Mouse (Mus musculus) hindbrain, embryonic 11.5 days (tissue): ENCODE measurements around the gene Cdk10. TPM values are rescaled to one million over a fixed set of nuclear protein-coding genes. Genes with fewer than 3 reads are reported as not detected.

Experiments
- ATAC-seq: fragments of 200-750 bp; cut with Nextera tagmentation; 2 replicates; pipeline ENCODE4 v1.8.0; 2017; ENCODE audit warnings: mild to moderate bottlenecking, moderate TSS enrichment, moderate library complexity; ENCODE audit not compliant: low FRiP score
- DNase-seq: peaks from one replicate; pipeline ENCODE4 v3.0.0-alpha.2; 2015; ENCODE audit warnings: low spot score
- H3K27ac ChIP-seq: fragments of 300-500 bp; sonication (generic); 2 replicates; pipeline ENCODE4 v1.5.1; 2014; ENCODE audit warnings: mild to moderate bottlenecking, low read depth, low read length
- H3K27me3 ChIP-seq: fragments of 300-500 bp; sonication (generic); 2 replicates; pipeline ENCODE4 v1.6.1; 2014; ENCODE audit warnings: mild to moderate bottlenecking, low read length, moderate library complexity, mixed read lengths; ENCODE audit not compliant: control insufficient read depth, insufficient read depth
- H3K36me3 ChIP-seq: fragments of 300-500 bp; sonication (generic); 2 replicates; pipeline ENCODE4 v1.6.1; 2014; ENCODE audit warnings: mild to moderate bottlenecking, low read length, moderate library complexity, mixed read lengths; ENCODE audit not compliant: control insufficient read depth, insufficient read depth
- H3K4me1 ChIP-seq: fragments of 300-500 bp; sonication (generic); replicated peaks from 2 replicates; pipeline ENCODE4 v1.6.1; 2014; ENCODE audit warnings: low read length, mixed read lengths; ENCODE audit not compliant: control insufficient read depth, insufficient read depth
- H3K4me2 ChIP-seq: fragments of 300-500 bp; sonication (generic); replicated peaks from 2 replicates; pipeline ENCODE4 v1.6.1; 2014; ENCODE audit warnings: mild to moderate bottlenecking, low read depth, low read length
- H3K4me3 ChIP-seq: fragments of 300-500 bp; sonication (generic); 2 replicates; pipeline ENCODE4 v1.5.1; 2014; ENCODE audit warnings: low read depth, low read length
- H3K9ac ChIP-seq: fragments of 300-500 bp; sonication (generic); 2 replicates; pipeline ENCODE4 v1.6.1; 2014; ENCODE audit warnings: low read depth, low read length
- H3K9me3 ChIP-seq: fragments of 300-500 bp; sonication (generic); 2 replicates; pipeline ENCODE4 v1.6.1; 2016; ENCODE audit warnings: low read length; ENCODE audit not compliant: control insufficient read depth
- WGBS: fragments of 180-500 bp; shearing (Covaris S2); extraction: QIAGEN DNeasy Blood & Tissue Kit; methylation state at CpG from one replicate; pipeline ENCODE4 v1.1.7; 2014; 5-methylcytosine and 5-hydroxymethylcytosine counted together
- polyA plus RNA-seq: library from polyadenylated mRNA; unstranded; fragments of >200 nt; fragmentation: Nextera tagmentation; extraction: Ambion mirVana; gene quantifications from 2 replicates; pipeline ENCODE4 v1.2.1, GENCODE M21; 2014

Cdk10 gene
- 32.3 and 34.5 TPM in 2 replicates for polyA plus RNA-seq

DNA sequence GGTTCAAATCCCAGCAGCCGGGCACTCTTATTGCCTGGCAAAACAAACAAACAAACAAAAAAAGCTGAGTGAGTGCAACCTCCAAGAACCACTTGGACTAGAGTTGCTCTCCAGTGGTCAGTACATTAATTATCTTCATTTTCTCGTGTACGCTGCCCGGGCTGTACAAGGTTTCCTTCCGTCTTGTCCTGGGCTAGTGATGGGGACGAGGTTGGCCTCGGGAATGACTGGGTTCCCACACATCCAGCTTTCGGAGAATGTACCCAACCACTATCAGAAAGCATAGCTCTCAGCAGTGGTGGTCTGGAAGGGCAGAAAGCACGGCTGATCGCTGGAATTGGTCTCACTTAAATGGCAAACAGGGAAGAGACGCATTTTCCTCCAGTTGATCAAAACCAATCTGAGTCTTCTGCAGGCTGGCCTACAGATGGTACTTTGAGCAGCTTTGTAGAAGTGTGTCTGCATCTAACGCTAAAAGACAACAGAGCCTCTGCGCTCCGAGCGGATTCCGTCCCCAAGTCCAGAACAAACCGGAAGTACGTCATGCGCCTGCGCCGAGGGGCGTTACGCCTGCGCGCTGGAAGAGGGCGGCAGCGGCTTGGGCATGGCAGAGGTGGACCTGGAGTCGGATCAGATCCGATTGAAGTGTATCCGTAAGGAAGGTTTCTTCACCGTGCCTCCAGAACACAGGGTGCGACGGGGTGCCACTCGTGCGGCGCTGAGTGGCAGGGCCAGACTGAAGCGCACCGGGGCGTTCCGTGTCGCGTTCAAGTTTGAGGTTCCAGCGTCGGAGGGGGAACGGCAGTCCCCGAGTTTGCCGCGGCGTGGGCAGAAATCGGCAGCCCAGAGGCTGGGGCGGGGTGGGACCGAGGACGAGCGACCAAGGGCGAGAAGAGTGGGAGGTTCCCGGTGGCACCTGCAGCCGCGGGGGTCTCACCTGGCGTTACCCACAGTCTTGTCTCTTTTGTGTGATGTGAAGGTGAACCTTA lies at the start of gene Cdk10:
Gene Cdk10 (plus strand): TSS at position 565 of the 989 bp plus-strand sequence.
- Histone ChIP-seq H3K9ac (peak within 1 kb of the TSS; percentile 90), H3K9me3 (no peaks in the 10 kb centered on the region), H3K36me3 (no peaks in the 10 kb centered on the region), H3K27ac (peak within 1 kb of the TSS; percentile 47), H3K4me2 (peak within 1 kb of the TSS; percentile 87), H3K4me1 (peaks cover 6% of the 10 kb centered on the region), H3K4me3 (peak within 1 kb of the TSS; percentile 84), H3K27me3 (no peaks in the 10 kb centered on the region)
- DNase-seq (peak; percentile 97), ATAC-seq (peak; percentile 78)
- 4% methylated on average over 59 of the region's 59 CpGs for WGBS

DNA sequence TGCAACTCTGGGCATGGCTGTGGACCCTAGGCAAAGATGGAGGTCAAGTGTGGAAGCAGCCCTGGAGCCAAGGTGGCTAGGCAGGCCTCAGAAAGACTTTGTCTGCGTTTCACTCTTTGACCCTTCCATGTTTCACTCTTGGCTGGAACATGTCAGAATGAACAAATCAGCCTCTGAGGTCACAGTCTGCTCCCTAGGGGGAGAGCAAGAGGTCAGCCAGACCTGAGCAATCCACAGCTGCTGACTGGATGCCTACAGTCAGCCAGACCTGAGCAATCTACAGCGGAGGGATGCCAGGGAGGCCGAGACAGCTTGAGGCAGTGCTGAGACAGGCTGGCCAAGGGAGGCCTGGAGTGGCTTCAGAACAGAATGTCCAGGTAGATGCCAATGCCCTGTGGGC lies 43.3 kb upstream of the Cdk10 start:
- no peak overlapping the region for H3K9ac ChIP-seq
- H3K4me3 ChIP-seq: no peak overlapping the region
- H3K4me1 ChIP-seq: no peaks in the 10 kb centered on the region
- H3K9me3 ChIP-seq: no peaks in the 10 kb centered on the region
- no peaks in the 10 kb centered on the region for H3K27me3 ChIP-seq
- no peaks in the 10 kb centered on the region for H3K36me3 ChIP-seq
- DNase-seq (peak; percentile 54), ATAC-seq (no peak)
- no peak overlapping the region for H3K27ac ChIP-seq
- 60% methylated on average over 3 of the region's 3 CpGs for WGBS
- H3K4me2 ChIP-seq: no peak overlapping the region

DNA sequence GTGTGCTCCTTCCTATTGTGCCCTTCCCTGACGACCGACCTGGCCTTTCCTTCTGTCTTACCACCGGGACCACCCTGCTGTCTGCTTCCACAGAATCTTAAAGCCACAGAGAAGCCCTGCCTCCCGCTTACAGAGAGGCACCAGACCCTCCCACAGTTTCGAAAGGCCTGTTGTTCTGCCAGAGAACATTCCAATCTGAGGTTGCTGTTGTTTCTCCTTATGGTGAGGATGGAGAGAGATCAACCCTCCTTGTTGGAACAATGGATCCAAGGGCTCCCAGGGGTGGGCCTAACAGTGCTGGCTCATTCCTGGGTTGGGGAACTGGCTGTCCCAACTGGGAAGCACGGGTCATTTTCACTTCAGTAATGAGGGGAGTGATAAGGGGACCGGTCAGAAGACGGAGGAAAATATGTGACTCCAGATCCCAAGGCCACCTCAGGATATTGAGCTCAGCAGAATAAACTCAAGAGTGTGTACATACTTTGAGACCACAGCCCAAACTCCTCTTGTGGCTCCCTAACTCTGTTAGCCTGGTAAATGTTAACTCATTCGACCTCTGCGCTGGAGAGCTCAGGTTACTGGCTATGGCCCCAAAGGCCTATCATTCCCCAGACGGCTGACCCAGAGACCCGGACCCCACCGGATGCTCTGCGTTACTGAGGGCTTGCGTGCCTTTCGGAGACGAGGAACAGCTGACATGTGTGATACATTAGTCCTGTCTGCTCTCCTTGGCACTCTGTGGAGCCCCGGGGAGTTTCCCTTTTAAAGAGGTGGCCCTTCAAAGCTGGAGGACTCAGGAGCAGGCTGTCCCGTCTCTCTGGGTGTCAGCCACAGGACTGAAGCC lies 38.9 kb upstream of the Cdk10 start, which contains the start of gene Dpep1:
Gene Dpep1 (plus strand): TSS at position 677 of the 844 bp plus-strand sequence.
- no peaks in the 10 kb centered on the region for H3K27me3 ChIP-seq
- no peak within 1 kb of the TSS for H3K9ac ChIP-seq
- ATAC-seq (no peak), DNase-seq (no peak)
- H3K4me2 ChIP-seq: no peak within 1 kb of the TSS
- no peaks in the 10 kb centered on the region for H3K4me1 ChIP-seq
- 35% methylated on average over 19 of the region's 19 CpGs for WGBS
- no peaks in the 10 kb centered on the region for H3K36me3 ChIP-seq
- H3K27ac ChIP-seq: no peak within 1 kb of the TSS
- H3K9me3 ChIP-seq: no peaks in the 10 kb centered on the region
- no peak within 1 kb of the TSS for H3K4me3 ChIP-seq

DNA sequence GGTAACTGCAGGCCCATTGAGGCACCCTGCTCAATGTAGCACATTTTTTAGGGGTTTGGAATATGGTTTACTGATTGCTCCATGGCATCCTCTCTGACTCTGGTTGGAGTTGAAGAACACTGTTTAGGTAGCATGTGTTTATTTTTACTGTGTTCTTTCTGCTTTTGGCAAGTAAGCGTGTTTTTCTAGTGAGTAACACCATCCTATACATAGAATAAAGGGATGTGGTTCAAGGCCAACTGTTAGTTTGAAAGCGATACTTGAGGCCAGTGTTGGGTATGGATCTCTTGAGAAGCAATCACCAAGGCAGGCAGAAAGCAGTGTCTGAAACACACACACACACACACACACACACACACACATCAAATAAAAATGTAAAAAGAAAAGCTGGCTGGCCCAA lies 36.6 kb upstream of the Cdk10 start:
- Histone ChIP-seq H3K4me3 (no peak overlapping the region), H3K9ac (no peak overlapping the region), H3K36me3 (no peaks in the 10 kb centered on the region), H3K27ac (no peak overlapping the region), H3K4me2 (no peak overlapping the region), H3K4me1 (no peaks in the 10 kb centered on the region), H3K27me3 (no peaks in the 10 kb centered on the region), H3K9me3 (no peaks in the 10 kb centered on the region)
- ATAC-seq (no peak), DNase-seq (no peak)
- 88% methylated on average over 2 of the region's 2 CpGs for WGBS

DNA sequence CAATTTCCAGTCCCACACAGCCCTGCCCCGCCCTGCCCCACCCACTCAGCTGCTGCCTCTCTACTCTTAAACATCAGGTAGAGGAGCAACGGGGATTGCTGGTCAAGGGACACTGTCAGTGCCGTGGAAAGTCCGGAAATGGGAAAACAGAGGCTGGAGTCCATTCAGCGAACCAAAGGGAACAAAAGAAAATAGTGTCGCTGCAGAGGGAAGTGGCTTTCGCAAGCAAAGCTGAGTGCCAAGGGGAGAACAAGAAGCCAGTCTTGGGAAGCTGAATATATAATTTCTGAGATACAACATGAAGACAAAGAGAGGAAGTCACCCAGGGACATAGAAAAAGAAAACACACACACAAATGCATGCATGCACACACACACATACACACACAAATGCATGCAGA lies 35.8 kb upstream of the Cdk10 start:
- H3K27ac ChIP-seq: no peak overlapping the region
- H3K9ac ChIP-seq: no peak overlapping the region
- H3K36me3 ChIP-seq: no peaks in the 10 kb centered on the region
- WGBS: 81% methylated on average over 7 of the region's 7 CpGs
- no peaks in the 10 kb centered on the region for H3K9me3 ChIP-seq
- no peak for ATAC-seq
- H3K4me1 ChIP-seq: no peaks in the 10 kb centered on the region
- H3K27me3 ChIP-seq: no peaks in the 10 kb centered on the region
- no peak for DNase-seq
- no peak overlapping the region for H3K4me2 ChIP-seq
- no peak overlapping the region for H3K4me3 ChIP-seq

DNA sequence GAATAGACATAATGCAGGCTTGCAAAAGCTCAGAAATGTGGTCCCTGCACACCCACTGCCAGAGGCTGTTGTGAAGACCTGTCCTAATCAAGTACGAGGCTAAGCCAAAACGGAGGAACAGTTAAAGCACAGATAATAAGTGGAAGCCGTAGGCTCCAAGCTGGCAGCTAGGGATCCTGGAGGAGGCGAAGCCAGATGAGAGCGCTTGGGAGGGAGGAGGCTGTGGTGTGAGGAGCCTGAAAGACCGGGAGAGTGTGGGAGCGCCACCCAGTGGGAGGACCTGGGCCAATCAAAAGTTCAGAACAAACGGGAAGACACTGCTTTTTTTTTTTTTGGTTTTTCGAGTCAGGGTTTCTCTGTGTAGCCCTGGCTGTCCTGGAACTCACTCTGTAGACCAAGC lies 34.0 kb upstream of the Cdk10 start:
- no peaks in the 10 kb centered on the region for H3K27me3 ChIP-seq
- H3K4me3 ChIP-seq: no peak overlapping the region
- no peak overlapping the region for H3K4me2 ChIP-seq
- WGBS: 3% methylated on average over 9 of the region's 9 CpGs
- peak; percentile 85 for DNase-seq
- no peak overlapping the region for H3K27ac ChIP-seq
- H3K4me1 ChIP-seq: no peaks in the 10 kb centered on the region
- ATAC-seq: no peak
- no peaks in the 10 kb centered on the region for H3K36me3 ChIP-seq
- H3K9me3 ChIP-seq: no peaks in the 10 kb centered on the region
- no peak overlapping the region for H3K9ac ChIP-seq

DNA sequence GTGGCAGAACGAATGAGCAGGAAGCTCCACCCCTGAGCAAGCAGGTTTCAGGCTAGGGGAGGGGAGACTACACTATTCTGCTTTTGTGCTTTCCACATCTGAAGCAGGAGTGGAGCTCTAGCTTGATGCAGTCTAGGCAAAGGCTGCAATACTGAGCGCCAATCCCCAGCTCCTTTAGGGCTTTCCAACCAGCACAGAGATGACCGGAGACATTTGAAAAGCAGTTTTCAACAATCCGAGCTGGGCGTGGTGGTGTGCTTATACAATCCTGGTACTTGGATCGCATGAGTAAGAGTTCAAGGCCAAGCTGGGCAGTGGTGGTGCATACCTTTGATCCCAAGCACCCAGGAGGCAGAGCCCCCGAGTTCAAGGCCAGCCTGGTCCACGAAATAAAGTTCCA lies 32.7 kb upstream of the Cdk10 start:
- Histone ChIP-seq H3K9ac (no peak overlapping the region), H3K27ac (no peak overlapping the region), H3K4me2 (no peak overlapping the region), H3K27me3 (no peaks in the 10 kb centered on the region), H3K4me3 (no peak overlapping the region), H3K36me3 (no peaks in the 10 kb centered on the region), H3K9me3 (no peaks in the 10 kb centered on the region), H3K4me1 (no peaks in the 10 kb centered on the region)
- WGBS: 66% methylated on average over 8 of the region's 8 CpGs
- ATAC-seq (no peak), DNase-seq (no peak)

DNA sequence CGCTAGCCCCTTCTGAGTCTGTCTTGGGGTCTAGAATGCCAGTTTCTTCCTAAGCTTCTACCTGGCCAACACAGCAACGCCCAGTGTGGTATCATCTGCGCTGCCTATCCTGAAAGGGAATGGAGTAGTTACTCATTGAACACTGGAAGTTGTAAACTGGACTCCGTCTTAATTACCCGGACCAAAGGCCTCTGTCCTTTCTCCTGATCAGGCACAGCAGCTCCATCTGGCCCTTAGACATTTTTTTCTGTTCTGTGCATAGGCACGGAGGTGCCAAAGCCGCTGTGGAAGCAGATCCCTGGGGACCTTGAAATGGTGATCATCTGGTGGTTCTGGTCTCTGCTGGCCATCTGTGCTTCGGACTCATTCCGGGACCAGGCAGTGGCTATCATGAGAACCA lies 30.9 kb upstream of the Cdk10 start:
- 89% methylated on average over 9 of the region's 9 CpGs for WGBS
- no peak for ATAC-seq
- Histone ChIP-seq H3K9ac (no peak overlapping the region), H3K4me3 (no peak overlapping the region), H3K27me3 (no peaks in the 10 kb centered on the region), H3K9me3 (no peaks in the 10 kb centered on the region), H3K4me2 (no peak overlapping the region), H3K27ac (no peak overlapping the region), H3K36me3 (no peaks in the 10 kb centered on the region), H3K4me1 (no peaks in the 10 kb centered on the region)
- DNase-seq: no peak
